Mouse (Mus musculus): ENCODE data around the gene Hp1bp3. TPM values are rescaled to one million over a fixed set of nuclear protein-coding genes. Genes with fewer than 3 reads are reported as not detected.
A peak's percentile ranks its signal among the peaks of the same experiment; 100 is the strongest.

Gene Hp1bp3
- polyA plus RNA-seq, 1 experiment from 2014 or later, result 153 TPM

- peaks cover 49% of the 10 kb centered on the region for H3K27me3 ChIP-seq (ENCODE audit: low read depth, poor library complexity, severe bottlenecking)
- no peak overlapping the region for H3K4me3 ChIP-seq
- peaks cover 60% of the 10 kb centered on the region for H3K36me3 ChIP-seq
- H3K27ac ChIP-seq (replicated peaks), result no peak overlapping the region
- peaks cover 28% of the 10 kb centered on the region for H3K4me1 ChIP-seq
- no peak for DNase-seq (ENCODE audit: low spot score)
- WGBS, result 83% methylated on average over 27 of the region's 27 CpGs
- H3K9me3 ChIP-seq (replicated peaks), result no peaks in the 10 kb centered on the region
Measured at GRCm38 (mm10) chr4:138246756-138247665, 30.9 kb downstream of the Hp1bp3 start.

DNA sequence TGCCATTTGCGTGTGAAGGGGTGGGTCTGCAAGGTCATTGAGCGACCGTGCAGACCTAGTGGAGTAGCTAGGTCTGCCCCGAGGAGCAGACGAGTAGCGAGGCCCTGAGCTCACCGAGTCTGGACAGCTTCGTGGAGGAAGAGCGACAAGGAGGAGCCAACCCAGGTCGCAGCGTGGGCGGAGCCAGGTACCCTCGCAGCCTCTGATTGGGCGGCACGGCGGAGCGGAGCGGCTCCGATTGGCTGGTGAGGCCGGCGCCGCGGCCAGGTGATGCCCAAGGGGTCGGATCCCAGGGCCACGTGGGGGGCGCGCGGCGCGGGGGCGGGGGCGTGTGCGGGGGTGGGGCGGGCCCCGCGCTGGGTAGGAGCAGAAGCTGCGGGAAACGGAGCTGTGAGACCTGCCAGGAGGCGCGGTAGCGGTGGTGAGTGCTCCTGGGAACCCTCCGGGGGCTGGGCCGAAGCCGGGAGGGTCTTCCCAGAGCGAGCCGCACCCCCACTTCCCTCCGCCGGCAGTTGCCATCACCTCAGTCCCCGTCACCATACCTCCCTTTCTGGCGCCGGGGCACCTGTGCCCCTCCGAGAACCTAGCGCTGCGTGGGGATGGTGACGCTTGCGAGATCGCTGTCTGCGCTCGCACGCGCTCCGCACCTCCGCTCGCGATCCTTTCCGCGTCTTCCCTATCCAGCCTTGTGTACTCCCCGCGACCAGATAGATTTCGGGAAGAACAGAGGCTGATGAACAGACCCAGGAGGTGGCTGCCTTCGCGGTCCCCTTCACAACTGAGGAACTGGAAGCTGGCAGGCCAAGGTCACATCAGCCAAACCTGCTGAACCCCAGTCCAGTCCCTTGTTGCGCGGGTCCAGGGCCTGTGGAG, 34.2 kb downstream of the Hp1bp3 start, which contains the start of the genes Sh2d5 and Kif17:
Sh2d5 (plus strand) TSS at position 316 of the 873 bp plus-strand sequence.
Kif17 (plus strand) TSS at position 348 of the 873 bp plus-strand sequence.
- Histone ChIP-seq H3K36me3 (peaks cover 27% of the 10 kb centered on the region), H3K27ac (replicated peaks) (peak within 1 kb of the TSS; percentile 69), H3K4me3 (peak within 1 kb of the TSS; percentile 71), H3K4me1 (peaks cover 39% of the 10 kb centered on the region), H3K27me3 (ENCODE audit: low read depth, poor library complexity, severe bottlenecking) (peaks cover 82% of the 10 kb centered on the region), H3K9me3 (replicated peaks) (no peaks in the 10 kb centered on the region)
- peak; percentile 81 for DNase-seq (ENCODE audit: low spot score)
- WGBS, result under 1% methylated on average over 61 of the region's 74 CpGs

DNA sequence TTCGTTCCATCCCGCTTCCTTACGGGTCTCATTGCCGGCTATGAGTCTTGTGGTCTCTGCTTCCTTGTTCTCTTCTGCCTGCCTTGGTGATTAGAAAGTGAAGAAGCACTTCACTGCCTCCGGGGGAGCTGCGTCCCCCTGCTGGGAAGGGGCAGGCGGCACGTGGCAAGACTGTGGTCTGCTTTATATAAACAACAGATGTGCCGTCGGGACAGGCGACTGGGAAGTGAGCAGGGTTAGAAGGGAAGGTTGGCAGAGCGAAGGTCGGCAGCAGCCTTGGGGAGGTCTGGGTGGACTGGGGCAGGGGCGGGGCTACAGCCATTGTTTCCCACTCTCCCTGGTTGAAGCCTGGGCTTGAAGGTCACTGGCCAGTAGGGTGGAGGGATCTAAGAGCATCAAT, 35.7 kb downstream of the Hp1bp3 start:
- H3K27me3 ChIP-seq (ENCODE audit: low read depth, poor library complexity, severe bottlenecking), result peaks cover 96% of the 10 kb centered on the region
- H3K36me3 ChIP-seq, result peaks cover 12% of the 10 kb centered on the region
- H3K27ac ChIP-seq (replicated peaks), result peak overlapping the region; percentile 69
- peak overlapping the region; percentile 71 for H3K4me3 ChIP-seq
- under 1% methylated on average over 14 of the region's 14 CpGs for WGBS
- H3K4me1 ChIP-seq, result peaks cover 42% of the 10 kb centered on the region
- no peaks in the 10 kb centered on the region for H3K9me3 ChIP-seq (replicated peaks)
- peak; percentile 68 for DNase-seq (ENCODE audit: low spot score)

DNA sequence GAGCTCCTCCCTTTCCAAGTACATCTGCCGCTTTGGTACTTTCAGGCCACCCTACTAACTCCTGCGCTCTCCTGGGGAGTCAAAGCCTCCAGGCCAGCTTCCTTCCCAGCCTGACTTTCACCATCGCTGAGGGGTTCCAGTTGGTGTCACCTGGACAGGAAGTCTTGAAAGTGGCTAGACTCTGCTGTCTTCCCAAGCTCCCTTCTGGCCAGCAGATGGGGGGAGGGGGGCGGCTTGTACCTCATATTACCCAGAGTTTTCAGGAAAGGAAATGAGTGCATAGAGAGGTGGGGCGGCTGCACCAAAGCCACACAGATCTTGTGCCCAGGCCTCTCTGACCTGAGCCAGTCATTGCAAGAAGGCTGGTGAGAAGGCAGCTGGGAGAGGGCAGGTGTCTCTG, 36.1 kb downstream of the Hp1bp3 start:
- H3K27ac ChIP-seq (replicated peaks), result peak overlapping the region; percentile 69
- H3K4me3 ChIP-seq, result peak overlapping the region; percentile 71
- peaks cover 45% of the 10 kb centered on the region for H3K4me1 ChIP-seq
- DNase-seq (ENCODE audit: low spot score), result no peak
- 13% methylated on average over 5 of the region's 5 CpGs for WGBS
- H3K27me3 ChIP-seq (ENCODE audit: low read depth, poor library complexity, severe bottlenecking), result peaks cover 97% of the 10 kb centered on the region
- no peaks in the 10 kb centered on the region for H3K9me3 ChIP-seq (replicated peaks)
- H3K36me3 ChIP-seq, result peaks cover 8% of the 10 kb centered on the region

DNA sequence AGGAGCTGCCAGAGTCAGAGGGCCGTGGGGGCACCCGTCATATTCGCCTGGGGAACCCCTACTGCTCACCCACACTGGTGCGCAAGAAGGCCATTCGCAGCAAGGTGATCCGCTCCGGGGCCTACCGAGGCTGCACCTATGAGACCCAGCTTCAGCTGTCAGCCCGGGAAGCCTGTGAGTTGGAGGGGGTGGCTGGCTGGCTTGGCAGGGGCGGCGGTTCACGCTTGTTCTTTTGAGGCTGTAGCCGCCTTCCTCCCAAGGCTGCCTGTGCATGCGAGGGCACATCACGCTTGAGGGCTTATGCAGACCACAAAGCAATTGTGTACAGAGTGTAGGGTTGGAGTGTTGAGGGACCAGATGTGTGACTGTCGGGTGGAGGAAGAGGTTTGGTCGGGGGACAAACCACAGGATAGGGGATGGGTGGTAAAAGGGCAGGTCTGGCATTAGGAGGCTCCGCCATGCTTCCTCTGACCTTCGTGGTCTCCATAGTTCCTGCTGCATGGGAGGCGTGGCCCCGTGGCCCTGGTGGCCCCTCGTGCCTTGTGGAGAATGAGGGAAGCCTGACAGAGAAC, 41.1 kb downstream of the Hp1bp3 start:
- WGBS, result 87% methylated on average over 22 of the region's 22 CpGs

GRCm38 (mm10) chr4:138258663-138259062, 42.6 kb downstream of the Hp1bp3 start:
- Histone ChIP-seq H3K4me1 (peaks cover 33% of the 10 kb centered on the region), H3K36me3 (no peaks in the 10 kb centered on the region), H3K9me3 (replicated peaks) (no peaks in the 10 kb centered on the region), H3K27me3 (ENCODE audit: low read depth, poor library complexity, severe bottlenecking) (peaks cover 83% of the 10 kb centered on the region), H3K4me3 (no peak overlapping the region), H3K27ac (replicated peaks) (no peak overlapping the region)
- WGBS, result 87% methylated on average over 7 of the region's 7 CpGs
- no peak for DNase-seq (ENCODE audit: low spot score)

More for the DNA sequence above, 41.1 kb downstream of the Hp1bp3 start:
- H3K27me3 ChIP-seq (ENCODE audit: low read depth, poor library complexity, severe bottlenecking), result peaks cover 86% of the 10 kb centered on the region
- H3K9me3 ChIP-seq (replicated peaks), result no peaks in the 10 kb centered on the region
- H3K4me3 ChIP-seq, result no peak overlapping the region
- DNase-seq (ENCODE audit: low spot score), result no peak
- H3K36me3 ChIP-seq, result no peaks in the 10 kb centered on the region
- H3K27ac ChIP-seq (replicated peaks), result no peak overlapping the region
- H3K4me1 ChIP-seq, result peaks cover 32% of the 10 kb centered on the region

DNA sequence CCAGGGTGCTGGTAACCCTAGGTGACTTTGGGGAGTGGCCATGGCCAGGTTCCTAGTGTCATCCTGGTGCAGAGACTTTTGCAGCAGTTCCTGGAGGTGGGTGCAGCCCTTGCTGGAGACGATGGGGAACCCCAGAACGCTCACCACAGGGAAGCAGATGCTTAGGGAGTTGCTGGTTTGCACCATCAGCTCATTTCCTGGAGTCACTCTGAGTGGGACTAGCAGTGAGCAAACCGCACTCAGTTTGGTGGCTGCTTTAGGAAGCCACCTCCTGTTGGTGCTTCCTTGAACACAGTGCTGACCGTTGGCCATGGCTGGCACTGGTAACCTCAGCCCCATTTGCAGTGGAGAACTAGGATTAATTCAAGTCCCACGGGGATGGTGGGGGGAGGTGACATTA, 43.4 kb downstream of the Hp1bp3 start:
- Histone ChIP-seq H3K4me3 (no peak overlapping the region), H3K36me3 (no peaks in the 10 kb centered on the region), H3K9me3 (replicated peaks) (no peaks in the 10 kb centered on the region), H3K27ac (replicated peaks) (no peak overlapping the region), H3K27me3 (ENCODE audit: low read depth, poor library complexity, severe bottlenecking) (peaks cover 83% of the 10 kb centered on the region), H3K4me1 (peaks cover 33% of the 10 kb centered on the region)
- WGBS, result 87% methylated on average over 5 of the region's 5 CpGs
- DNase-seq (ENCODE audit: low spot score), result no peak

- peak overlapping the region; percentile 78 for H3K4me3 ChIP-seq
- peaks cover 28% of the 10 kb centered on the region for H3K4me1 ChIP-seq
- no peaks in the 10 kb centered on the region for H3K9me3 ChIP-seq (replicated peaks)
- WGBS, result under 1% methylated on average over 78 of the region's 78 CpGs
- peak overlapping the region; percentile 70 for H3K27ac ChIP-seq (replicated peaks)
- H3K27me3 ChIP-seq (ENCODE audit: low read depth, poor library complexity, severe bottlenecking), result peaks cover 67% of the 10 kb centered on the region
- H3K36me3 ChIP-seq, result no peaks in the 10 kb centered on the region
- peak; percentile 93 for DNase-seq (ENCODE audit: low spot score)
Measured at GRCm38 (mm10) chr4:138261843-138262681, 46.0 kb downstream of the Hp1bp3 start.

GRCm38 (mm10) chr4:138267869-138268268, 51.8 kb downstream of the Hp1bp3 start:
- 91% methylated on average over 10 of the region's 10 CpGs for WGBS

DNA sequence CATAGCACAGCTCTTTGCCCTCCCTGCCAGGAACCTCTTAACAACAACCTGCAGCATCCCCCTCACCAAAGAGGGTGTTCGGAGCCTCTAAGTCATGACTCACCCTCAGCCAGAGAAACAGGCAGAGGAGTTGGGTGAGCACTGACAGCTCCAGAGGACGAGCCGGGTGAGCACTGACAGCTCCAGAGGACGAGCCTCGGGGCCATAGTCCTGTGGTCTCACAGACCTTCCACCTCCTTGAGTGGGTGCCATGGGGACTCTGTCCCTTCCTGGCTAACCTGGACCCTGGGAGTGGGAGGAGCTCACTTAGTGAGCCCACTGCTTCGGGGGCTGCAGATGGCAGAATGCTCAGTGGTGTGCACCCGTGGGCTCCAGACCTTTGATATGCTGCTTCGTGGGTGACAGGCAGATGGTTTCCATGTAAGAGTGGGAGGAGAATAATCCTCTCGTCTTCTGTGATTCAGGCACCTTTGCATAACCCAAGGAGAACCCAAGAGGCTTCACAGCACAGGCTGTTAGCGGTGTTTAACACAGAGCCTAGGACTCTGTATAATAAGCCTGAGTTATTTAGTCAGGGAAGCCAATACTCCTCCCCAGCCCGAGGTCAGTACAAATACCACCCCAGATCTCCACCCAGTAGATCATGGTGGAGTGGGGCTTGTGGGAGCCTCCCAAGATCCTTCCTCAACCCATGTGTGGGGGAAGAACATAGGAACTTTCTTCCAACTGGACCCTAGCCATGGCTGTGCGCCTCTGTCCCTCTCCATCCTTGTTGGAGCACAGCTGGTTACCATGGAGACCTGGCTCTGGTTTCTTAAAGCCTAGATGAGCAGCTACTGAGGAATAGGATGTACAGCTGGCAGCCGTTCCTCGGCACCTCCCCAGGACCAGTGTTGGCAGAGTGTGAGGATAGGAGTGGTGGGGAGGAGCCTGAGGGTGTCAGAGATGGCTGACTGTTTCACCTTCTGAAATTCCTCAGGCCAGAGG, 56.2 kb downstream of the Hp1bp3 start:
- H3K27ac ChIP-seq (replicated peaks), result no peak overlapping the region
- no peaks in the 10 kb centered on the region; the same call in 1 of the 2 replicates for H3K9me3 ChIP-seq (replicated peaks)
- DNase-seq (ENCODE audit: low spot score), result no peak
- 78% methylated on average over 14 of the region's 14 CpGs for WGBS
- H3K36me3 ChIP-seq, result no peaks in the 10 kb centered on the region
- H3K27me3 ChIP-seq (ENCODE audit: low read depth, poor library complexity, severe bottlenecking), result no peaks in the 10 kb centered on the region
- H3K4me1 ChIP-seq, result peaks cover 4% of the 10 kb centered on the region; the same call in 1 of the 2 replicates
- no peak overlapping the region for H3K4me3 ChIP-seq

More at GRCm38 (mm10) chr4:138267869-138268268, 51.8 kb downstream of the Hp1bp3 start:
- Histone ChIP-seq H3K4me1 (peaks cover 6% of the 10 kb centered on the region), H3K27ac (replicated peaks) (no peak overlapping the region), H3K9me3 (replicated peaks) (no peaks in the 10 kb centered on the region; the same call in 1 of the 2 replicates), H3K27me3 (ENCODE audit: low read depth, poor library complexity, severe bottlenecking) (peaks cover 25% of the 10 kb centered on the region), H3K36me3 (no peaks in the 10 kb centered on the region), H3K4me3 (no peak overlapping the region)
- no peak for DNase-seq (ENCODE audit: low spot score)

DNA sequence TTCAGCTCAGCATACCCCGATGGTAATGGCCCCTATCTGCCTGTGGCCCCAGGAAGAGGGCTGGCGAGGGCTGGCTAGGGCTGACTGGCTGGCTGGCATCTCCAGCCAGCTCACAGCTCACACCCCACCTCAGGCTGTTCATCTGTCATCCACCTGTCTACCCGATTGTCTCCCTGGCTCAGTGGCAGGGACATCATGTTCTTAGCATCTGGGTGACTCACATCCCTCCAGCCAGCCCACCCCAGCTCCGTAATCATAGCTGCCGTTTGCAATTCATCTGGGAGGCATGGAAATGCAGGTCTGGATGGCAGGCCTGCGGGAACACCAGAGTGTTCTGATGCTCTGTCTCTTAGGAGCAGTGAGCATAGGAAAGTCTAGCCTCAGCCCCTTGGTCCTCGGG, 62.2 kb downstream of the Hp1bp3 start:
- no peaks in the 10 kb centered on the region for H3K4me1 ChIP-seq
- no peak overlapping the region for H3K27ac ChIP-seq (replicated peaks)
- no peaks in the 10 kb centered on the region for H3K27me3 ChIP-seq (ENCODE audit: low read depth, poor library complexity, severe bottlenecking)
- no peaks in the 10 kb centered on the region for H3K9me3 ChIP-seq (replicated peaks)
- 84% methylated on average over 7 of the region's 7 CpGs for WGBS
- no peak for DNase-seq (ENCODE audit: low spot score)
- H3K36me3 ChIP-seq, result no peaks in the 10 kb centered on the region
- H3K4me3 ChIP-seq, result no peak overlapping the region
